ENCODE assay signal across 28 mouse cellular contexts in genomic region chr16:12731588-12731987, GRCm38 (mm10).
"Had no signal": no experiment of that assay in that cellular context is flagged by ENCODE, and none has a peak within 500 bp of the region (broad histone marks: within the 10 kb centered on the region; RNA-seq: fewer than 3 reads in every experiment).

No protein-coding gene starts in this region.

- H3K27ac ChIP-seq: embryonic facial prominence, embryonic 10.5 days; embryonic facial prominence, embryonic 12.5 days; embryonic facial prominence, embryonic 13.5 days; embryonic facial prominence, embryonic 15.5 days; forebrain, embryonic 10.5 days; forebrain, embryonic 12.5 days; forebrain, embryonic 13.5 days; forebrain, embryonic 15.5 days; gastrocnemius, adult 2 months had no signal

- H3K4me1 ChIP-seq: embryonic facial prominence, embryonic 10.5 days; embryonic facial prominence, embryonic 12.5 days; embryonic facial prominence, embryonic 13.5 days; embryonic facial prominence, embryonic 15.5 days; forebrain, embryonic 10.5 days; forebrain, embryonic 12.5 days; forebrain, embryonic 13.5 days; forebrain, embryonic 15.5 days had no signal

- H3K36me3 ChIP-seq: embryonic facial prominence, embryonic 10.5 days; embryonic facial prominence, embryonic 12.5 days; embryonic facial prominence, embryonic 13.5 days; embryonic facial prominence, embryonic 15.5 days; forebrain, embryonic 10.5 days; forebrain, embryonic 12.5 days; forebrain, embryonic 15.5 days had no signal

- DNase-seq: cerebellum, adult 18-20 months; cerebellum, adult 2 months; cerebellum, adult 8-10 months; cerebellum, adult 9-10 months; cerebellum, adult 9-11 months; cerebellum, postnatal 10 days; cerebellum, postnatal 14 days; cerebellum, postnatal 25 days; cerebellum, postnatal 36 days; embryo, embryonic 11 days; forebrain, postnatal 0 days; gastrocnemius, adult 2 months; gastrocnemius, postnatal 10 days; gastrocnemius, postnatal 14 days; gastrocnemius, postnatal 25 days; gastrocnemius, postnatal 36 days; heart, adult 18-20 months had no signal

- H3K9me3 ChIP-seq: embryonic facial prominence, embryonic 10.5 days; embryonic facial prominence, embryonic 12.5 days; embryonic facial prominence, embryonic 13.5 days; embryonic facial prominence, embryonic 15.5 days; forebrain, embryonic 10.5 days; forebrain, embryonic 12.5 days; forebrain, embryonic 13.5 days had no signal

- H3K4me2 ChIP-seq: embryonic facial prominence, embryonic 12.5 days; embryonic facial prominence, embryonic 13.5 days; embryonic facial prominence, embryonic 15.5 days; forebrain, embryonic 12.5 days; forebrain, embryonic 13.5 days; forebrain, embryonic 15.5 days had no signal

- H3K4me3 ChIP-seq: embryonic facial prominence, embryonic 10.5 days; embryonic facial prominence, embryonic 12.5 days; embryonic facial prominence, embryonic 13.5 days; embryonic facial prominence, embryonic 15.5 days; erythroblast, embryonic 14.5 days; forebrain, embryonic 10.5 days; forebrain, embryonic 12.5 days; forebrain, embryonic 13.5 days; forebrain, embryonic 15.5 days; gastrocnemius, adult 2 months had no signal

- H3K9ac ChIP-seq: embryonic facial prominence, embryonic 12.5 days; embryonic facial prominence, embryonic 13.5 days; embryonic facial prominence, embryonic 15.5 days; forebrain, embryonic 12.5 days; forebrain, embryonic 13.5 days; forebrain, embryonic 15.5 days; forebrain, postnatal 0 days had no signal

- ATAC-seq: forebrain, embryonic 13.5 days; forebrain, embryonic 14.5 days; forebrain, embryonic 15.5 days; forebrain, embryonic 16.5 days; forebrain, postnatal 0 days had no signal

- H3K27me3 ChIP-seq: embryonic facial prominence, embryonic 12.5 days; embryonic facial prominence, embryonic 13.5 days; embryonic facial prominence, embryonic 15.5 days; forebrain, embryonic 12.5 days; forebrain, embryonic 13.5 days; forebrain, embryonic 15.5 days had no signal
